Mouse (Mus musculus): ENCODE measurements at regions not wholly inside any gene's neighbourhood (a gene's known extent, or its start where the extent isn't known, plus 50 kb on each side); places are given as distances from the start of the nearest gene placed in this dataset.

GRCm38 (mm10) chr12:77138506-77139201 lies 99.3 kb upstream of the Fut8 start:
- ATAC-seq (replicated peaks; ENCODE audit: low FRiP score, poor library complexity, severe bottlenecking), result no peak

GRCm38 (mm10) chr12:77137291-77137830 lies 100.6 kb upstream of the Fut8 start:
- no peak for ATAC-seq (replicated peaks; ENCODE audit: low FRiP score, poor library complexity, severe bottlenecking)

GRCm38 (mm10) chr12:77135661-77136060 lies 102.3 kb upstream of the Fut8 start:
- no peak for ATAC-seq (replicated peaks; ENCODE audit: low FRiP score, poor library complexity, severe bottlenecking)

- ATAC-seq (replicated peaks; ENCODE audit: low FRiP score, poor library complexity, severe bottlenecking), result no peak
These were observed 102.9 kb upstream of the Fut8 start for GRCm38 (mm10) chr12:77135067-77135466.

GRCm38 (mm10) chr12:77134306-77135010 lies 103.5 kb upstream of the Fut8 start:
- no peak for ATAC-seq (replicated peaks; ENCODE audit: low FRiP score, poor library complexity, severe bottlenecking)

GRCm38 (mm10) chr12:77133465-77134305 lies 104.2 kb upstream of the Fut8 start:
- ATAC-seq (replicated peaks; ENCODE audit: low FRiP score, poor library complexity, severe bottlenecking), result no peak

- no peak for ATAC-seq (replicated peaks; ENCODE audit: low FRiP score, poor library complexity, severe bottlenecking)
These were observed 106.6 kb upstream of the Fut8 start for GRCm38 (mm10) chr12:77131328-77131727.

GRCm38 (mm10) chr12:77130526-77130925 lies 107.4 kb upstream of the Fut8 start:
- ATAC-seq (replicated peaks; ENCODE audit: low FRiP score, poor library complexity, severe bottlenecking), result no peak

- no peak for ATAC-seq (replicated peaks; ENCODE audit: low FRiP score, poor library complexity, severe bottlenecking)
These were observed 113.7 kb upstream of the Fut8 start for GRCm38 (mm10) chr12:77124267-77124666.

- ATAC-seq (replicated peaks; ENCODE audit: low FRiP score, poor library complexity, severe bottlenecking), result no peak
These were observed 124.4 kb upstream of the Fut8 start for GRCm38 (mm10) chr12:77113516-77113915.

- no peak for ATAC-seq (replicated peaks; ENCODE audit: low FRiP score, poor library complexity, severe bottlenecking)
These were observed 125.8 kb upstream of the Fut8 start for GRCm38 (mm10) chr12:77112133-77112532.

GRCm38 (mm10) chr12:77107251-77107650 lies 130.7 kb upstream of the Fut8 start:
- no peak for ATAC-seq (replicated peaks; ENCODE audit: low FRiP score, poor library complexity, severe bottlenecking)

- ATAC-seq (replicated peaks; ENCODE audit: low FRiP score, poor library complexity, severe bottlenecking), result no peak
These were observed 131.9 kb upstream of the Fut8 start for GRCm38 (mm10) chr12:77105887-77106600.

GRCm38 (mm10) chr12:77100482-77100881 lies 137.4 kb upstream of the Fut8 start:
- no peak for ATAC-seq (replicated peaks; ENCODE audit: low FRiP score, poor library complexity, severe bottlenecking)

GRCm38 (mm10) chr12:77099521-77099920 lies 137.5 kb upstream of the Max start:
- ATAC-seq (replicated peaks; ENCODE audit: low FRiP score, poor library complexity, severe bottlenecking), result no peak

GRCm38 (mm10) chr12:77098821-77099220 lies 136.8 kb upstream of the Max start:
- no peak for ATAC-seq (replicated peaks; ENCODE audit: low FRiP score, poor library complexity, severe bottlenecking)

- ATAC-seq (replicated peaks; ENCODE audit: low FRiP score, poor library complexity, severe bottlenecking), result no peak
These were observed 135.8 kb upstream of the Max start for GRCm38 (mm10) chr12:77097831-77098230.

- no peak for ATAC-seq (replicated peaks; ENCODE audit: low FRiP score, poor library complexity, severe bottlenecking)
These were observed 134.5 kb upstream of the Max start for GRCm38 (mm10) chr12:77096461-77096860.

- no peak for ATAC-seq (replicated peaks; ENCODE audit: low FRiP score, poor library complexity, severe bottlenecking)
These were observed 133.3 kb upstream of the Max start for GRCm38 (mm10) chr12:77094999-77095915.

All from erythroid progenitor cell, adult 5-6 weeks (primary cell).